Mouse (Mus musculus) granulocyte monocyte progenitor cell, adult 5-6 weeks (primary cell): ENCODE data around the gene Thtpa. TPM values are rescaled to one million over a fixed set of nuclear protein-coding genes. Genes with fewer than 3 reads are reported as not detected.

Source experiments
- ATAC-seq: replicated peaks from 2 replicates; pipeline ENCODE4 v1.8.0; 2016; ENCODE audit warnings: mild to moderate bottlenecking, moderate TSS enrichment, inconsistent platforms; ENCODE audit not compliant: poor library complexity, severe bottlenecking
- total RNA-seq, 2 experiments: library from RNA; stranded (forward) in 1 of 2; stranded (reverse) in 1 of 2; fragments of 200-712, 200-1000 nt in 1 of 2; fragments of >200 nt in 1 of 2; fragmentation: Nextera tagmentation in 1 of 2; gene quantifications; 2 replicates each; pipeline ENCODE4 v1.2.3; 2014 to 2017

The Thtpa gene
- total RNA-seq, 2 experiments from 2014 or later: 10.0 to 16.2 TPM

- ATAC-seq: no peak
These were observed 17.6 kb upstream of the Thtpa start for GRCm38 (mm10) chr14:55076956-55077355.

GRCm38 (mm10) chr14:55077481-55078365 is 16.9 kb upstream of the Thtpa start:
- no peak for ATAC-seq

- peak; percentile 31; the same call in 1 of the 2 replicates for ATAC-seq
These were observed 16.1 kb upstream of the Thtpa start for GRCm38 (mm10) chr14:55078366-55078989.

GRCm38 (mm10) chr14:55079214-55079970 is 15.2 kb upstream of the Thtpa start:
- ATAC-seq: peak; percentile 87

- no peak for ATAC-seq
These were observed 13.5 kb upstream of the Thtpa start for GRCm38 (mm10) chr14:55081105-55081504.

GRCm38 (mm10) chr14:55083481-55083880 is 11.1 kb upstream of the Thtpa start:
- no peak for ATAC-seq

- ATAC-seq: no peak
These were observed 9.1 kb upstream of the Thtpa start for GRCm38 (mm10) chr14:55085324-55086008.

- no peak for ATAC-seq
These were observed 8.5 kb upstream of the Thtpa start for GRCm38 (mm10) chr14:55086009-55086514.

GRCm38 (mm10) chr14:55089199-55089947 is 5.2 kb upstream of the Thtpa start:
- peak; percentile 18; the same call in 1 of the 2 replicates for ATAC-seq

- ATAC-seq: no peak
These were observed 3.2 kb upstream of the Thtpa start for GRCm38 (mm10) chr14:55091209-55091865.

GRCm38 (mm10) chr14:55092011-55092577 is 2.5 kb upstream of the Thtpa start, which contains the start of gene Zfhx2:
Gene Zfhx2 (minus strand): TSS chr14:55092324.
- peak; percentile 91 for ATAC-seq

GRCm38 (mm10) chr14:55093927-55094326 is 657 bp upstream of the Thtpa start:
- no peak for ATAC-seq

GRCm38 (mm10) chr14:55095263-55095662 is 679 bp downstream of the Thtpa start:
- no peak for ATAC-seq

- ATAC-seq: no peak
These were observed 1.1 kb downstream of the Thtpa start for GRCm38 (mm10) chr14:55095671-55096070.

GRCm38 (mm10) chr14:55096573-55097087 is 2.0 kb downstream of the Thtpa start:
- no peak for ATAC-seq

- no peak for ATAC-seq
These were observed 3.1 kb downstream of the Thtpa start for GRCm38 (mm10) chr14:55097646-55098045.

- ATAC-seq: peak; percentile 44
These were observed 3.5 kb downstream of the Thtpa start for GRCm38 (mm10) chr14:55098067-55098466.

GRCm38 (mm10) chr14:55101592-55101991 is 7.0 kb downstream of the Thtpa start:
- ATAC-seq: no peak
